Mouse (Mus musculus): ENCODE data around the gene Itpk1. TPM values are rescaled to one million over a fixed set of nuclear protein-coding genes. Genes with fewer than 3 reads are reported as not detected.
"Not testable (repeated sequence)": the region's sequence is repeated elsewhere in the genome, so short reads cannot be mapped to it uniquely, and the experiment has no call there.

Itpk1 gene
- polyA plus RNA-seq, 1 experiment: 324 TPM

DNA sequence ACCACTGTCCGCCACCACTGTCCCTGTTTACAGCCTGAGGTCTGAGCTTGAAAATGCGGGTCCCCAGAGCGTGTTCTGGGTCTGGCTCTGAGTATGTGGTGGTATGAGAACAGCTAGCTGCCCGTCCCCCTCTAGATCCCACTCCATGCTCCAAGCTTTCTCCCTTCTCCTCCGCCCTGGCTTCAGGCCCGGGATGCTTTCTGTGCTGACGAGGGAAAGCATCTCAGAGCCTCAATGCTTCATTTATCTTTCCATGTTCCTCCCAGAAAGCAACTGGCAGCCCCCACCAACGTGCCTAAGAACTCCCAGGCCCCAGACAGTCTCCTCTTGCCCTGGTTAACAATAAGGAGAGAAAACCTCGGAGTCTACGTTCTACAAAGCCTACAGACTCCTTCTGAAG lies 67.5 kb downstream of the Itpk1 start:
- H3K27me3 ChIP-seq (ENCODE audit: control insufficient read depth, insufficient read depth, low read length): no peaks in the 10 kb centered on the region
- no peak overlapping the region for H3K27ac ChIP-seq (ENCODE audit: insufficient read depth, low read depth, low read length)
- WGBS: 89% methylated on average over 10 of the region's 10 CpGs
- TF ChIP-seq CTCF (IDR thresholded peaks at IDR 0.05; ENCODE audit: extremely low read depth, insufficient read length, insufficient replicate concordance, low read depth, low read length) (no peak), POLR2A (IDR thresholded peaks at IDR 0.05; ENCODE audit: low read depth, low read length) (no peak)
- peaks cover 6% of the 10 kb centered on the region for H3K4me1 ChIP-seq (ENCODE audit: control insufficient read depth, insufficient read depth, insufficient read length, low read length)
- H3K4me3 ChIP-seq (ENCODE audit: low read depth, low read length): no peak overlapping the region
- peaks cover 13% of the 10 kb centered on the region for H3K36me3 ChIP-seq (ENCODE audit: control insufficient read depth, insufficient read depth, low read length)

DNA sequence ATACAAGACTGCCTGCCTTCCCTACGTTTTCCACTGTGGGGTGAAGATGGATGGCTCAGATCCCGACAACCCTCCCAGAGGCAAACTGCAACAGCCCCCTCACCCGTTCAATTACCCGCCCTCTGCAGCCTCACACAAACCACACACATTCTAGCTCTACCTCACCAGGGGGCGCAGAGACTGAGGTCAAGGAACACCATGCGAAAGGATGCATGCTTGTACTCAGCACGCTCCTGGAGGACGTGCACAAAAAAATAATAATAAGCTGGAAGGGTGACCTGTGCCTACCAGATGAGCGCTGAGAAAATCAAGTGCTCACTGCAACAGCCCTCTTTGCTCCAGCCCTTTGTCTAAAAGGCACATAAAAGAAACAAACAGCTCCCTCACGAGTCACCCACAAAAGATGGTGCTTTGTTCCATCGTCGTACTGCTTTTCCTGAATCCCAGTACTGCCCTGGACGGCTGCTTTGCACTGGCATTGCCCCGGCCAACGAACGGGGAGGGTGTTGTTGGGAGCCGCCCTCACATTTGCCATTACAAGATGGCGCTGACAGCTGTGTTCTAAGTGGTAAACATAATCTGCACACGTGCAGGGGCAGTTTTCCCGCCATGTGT lies 70.2 kb downstream of the Itpk1 start:
- 86% methylated on average over 20 of the region's 20 CpGs for WGBS
- Histone ChIP-seq H3K27me3 (ENCODE audit: control insufficient read depth, insufficient read depth, low read length) (no peaks in the 10 kb centered on the region), H3K4me3 (ENCODE audit: low read depth, low read length) (no peak overlapping the region), H3K36me3 (ENCODE audit: control insufficient read depth, insufficient read depth, low read length) (peaks cover 13% of the 10 kb centered on the region), H3K27ac (ENCODE audit: insufficient read depth, low read depth, low read length) (no peak overlapping the region), H3K4me1 (ENCODE audit: control insufficient read depth, insufficient read depth, insufficient read length, low read length) (peaks cover 15% of the 10 kb centered on the region)
- no peak for TF ChIP-seq CTCF (IDR thresholded peaks at IDR 0.05; ENCODE audit: extremely low read depth, insufficient read length, insufficient replicate concordance, low read depth, low read length)
- TF ChIP-seq POLR2A (IDR thresholded peaks at IDR 0.05; ENCODE audit: low read depth, low read length): no peak

GRCm38 (mm10) chr12:102633083-102633501 lies 71.6 kb downstream of the Itpk1 start:
- Histone ChIP-seq H3K4me3 (ENCODE audit: low read depth, low read length) (no peak overlapping the region), H3K36me3 (ENCODE audit: control insufficient read depth, insufficient read depth, low read length) (peaks cover 8% of the 10 kb centered on the region), H3K27ac (ENCODE audit: insufficient read depth, low read depth, low read length) (no peak overlapping the region), H3K27me3 (ENCODE audit: control insufficient read depth, insufficient read depth, low read length) (no peaks in the 10 kb centered on the region), H3K4me1 (ENCODE audit: control insufficient read depth, insufficient read depth, insufficient read length, low read length) (peaks cover 20% of the 10 kb centered on the region)
- TF ChIP-seq POLR2A (IDR thresholded peaks at IDR 0.05; ENCODE audit: low read depth, low read length): no peak
- no peak for TF ChIP-seq CTCF (IDR thresholded peaks at IDR 0.05; ENCODE audit: extremely low read depth, insufficient read length, insufficient replicate concordance, low read depth, low read length)
- 39% methylated on average over 4 of the region's 4 CpGs for WGBS

DNA sequence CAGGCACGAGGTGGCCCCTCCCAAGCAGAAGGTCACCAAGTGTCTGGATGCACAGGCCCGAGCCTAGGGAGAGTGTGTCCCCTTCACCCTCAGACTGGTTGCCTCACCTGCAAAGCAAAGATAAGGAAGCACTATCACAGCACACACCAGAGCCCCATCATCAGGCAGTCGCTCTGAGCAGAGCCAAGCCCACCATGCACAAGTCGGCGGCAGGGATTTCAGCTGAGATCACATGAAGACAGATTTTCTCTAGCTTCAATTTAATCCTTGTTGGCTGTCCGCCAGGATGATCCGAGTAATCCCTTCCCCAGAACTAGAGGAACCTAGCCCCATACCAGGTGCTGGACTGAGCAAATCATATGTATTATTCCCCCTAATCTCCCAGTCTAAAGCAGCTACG lies 73.0 kb downstream of the Itpk1 start:
- no peak overlapping the region for H3K4me3 ChIP-seq (ENCODE audit: low read depth, low read length)
- no peak overlapping the region for H3K27ac ChIP-seq (ENCODE audit: insufficient read depth, low read depth, low read length)
- no peak for TF ChIP-seq CTCF (IDR thresholded peaks at IDR 0.05; ENCODE audit: extremely low read depth, insufficient read length, insufficient replicate concordance, low read depth, low read length)
- TF ChIP-seq POLR2A (IDR thresholded peaks at IDR 0.05; ENCODE audit: low read depth, low read length): no peak
- peaks cover 20% of the 10 kb centered on the region for H3K4me1 ChIP-seq (ENCODE audit: control insufficient read depth, insufficient read depth, insufficient read length, low read length)
- H3K36me3 ChIP-seq (ENCODE audit: control insufficient read depth, insufficient read depth, low read length): peaks cover 8% of the 10 kb centered on the region
- H3K27me3 ChIP-seq (ENCODE audit: control insufficient read depth, insufficient read depth, low read length): no peaks in the 10 kb centered on the region
- 61% methylated on average over 8 of the region's 8 CpGs for WGBS

- 47% methylated on average over 9 of the region's 9 CpGs for WGBS
- not testable (repeated sequence) for H3K27me3 ChIP-seq (ENCODE audit: control insufficient read depth, insufficient read depth, low read length); H3K4me3 ChIP-seq (ENCODE audit: low read depth, low read length); H3K36me3 ChIP-seq (ENCODE audit: control insufficient read depth, insufficient read depth, low read length); H3K27ac ChIP-seq (ENCODE audit: insufficient read depth, low read depth, low read length)
- peaks cover 24% of the 10 kb centered on the region for H3K4me1 ChIP-seq (ENCODE audit: control insufficient read depth, insufficient read depth, insufficient read length, low read length)
Measured at GRCm38 (mm10) chr12:102630471-102630870, 74.3 kb downstream of the Itpk1 start.

DNA sequence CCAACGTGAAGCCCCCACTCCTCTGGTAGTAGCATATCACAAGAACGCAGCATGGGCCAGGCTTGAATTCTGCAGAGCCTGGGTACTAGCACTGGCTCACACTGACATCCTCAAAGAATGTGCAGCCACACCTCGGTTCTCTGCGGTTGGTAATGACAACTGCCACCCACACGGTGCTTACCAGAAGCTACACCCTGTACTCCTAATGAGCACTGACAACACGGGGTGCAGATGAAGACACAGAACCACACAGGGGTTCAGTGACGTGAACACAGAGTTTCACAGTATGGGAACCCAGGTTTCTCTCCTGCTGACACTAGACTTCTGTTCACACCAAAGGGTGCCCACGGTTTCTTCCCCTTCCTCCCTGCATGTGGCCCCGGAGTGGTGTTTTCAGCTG lies 76.5 kb downstream of the Itpk1 start:
- 83% methylated on average over 9 of the region's 9 CpGs for WGBS
- H3K27ac ChIP-seq (ENCODE audit: insufficient read depth, low read depth, low read length): peak overlapping the region; percentile 33; the same call in 1 of the 2 replicates
- peaks cover 37% of the 10 kb centered on the region for H3K4me1 ChIP-seq (ENCODE audit: control insufficient read depth, insufficient read depth, insufficient read length, low read length)
- H3K36me3 ChIP-seq (ENCODE audit: control insufficient read depth, insufficient read depth, low read length): 0 out of 2 replicates have a peak, but pooled peaks cover 2% of the 10 kb centered on the region
- no peaks in the 10 kb centered on the region for H3K27me3 ChIP-seq (ENCODE audit: control insufficient read depth, insufficient read depth, low read length)
- no peak for TF ChIP-seq CTCF (IDR thresholded peaks at IDR 0.05; ENCODE audit: extremely low read depth, insufficient read length, insufficient replicate concordance, low read depth, low read length)
- TF ChIP-seq POLR2A (IDR thresholded peaks at IDR 0.05; ENCODE audit: low read depth, low read length): no peak
- H3K4me3 ChIP-seq (ENCODE audit: low read depth, low read length): no peak overlapping the region

DNA sequence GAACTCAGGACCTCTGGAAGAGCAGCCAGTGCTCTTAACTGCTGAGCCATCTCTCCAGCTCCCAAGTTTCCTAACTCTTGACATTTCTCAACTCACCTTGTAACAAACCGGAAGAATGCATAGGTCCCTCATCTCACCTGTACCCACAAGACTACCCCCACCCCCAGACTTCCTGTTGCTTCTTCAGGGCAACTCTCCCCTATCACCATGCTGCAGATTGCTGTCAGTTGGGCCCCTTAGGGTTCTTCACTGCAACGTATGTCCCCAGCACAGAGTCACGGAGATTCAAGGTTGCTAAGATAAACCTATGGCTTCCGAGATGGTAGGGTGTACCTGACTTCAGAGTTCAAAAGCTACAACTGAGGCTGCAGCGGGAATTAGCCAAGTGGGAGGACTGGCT lies 77.2 kb downstream of the Itpk1 start:
- 91% methylated on average over 5 of the region's 5 CpGs for WGBS
- no peak overlapping the region for H3K4me3 ChIP-seq (ENCODE audit: low read depth, low read length)
- no peak overlapping the region for H3K27ac ChIP-seq (ENCODE audit: insufficient read depth, low read depth, low read length)
- no peaks in the 10 kb centered on the region for H3K27me3 ChIP-seq (ENCODE audit: control insufficient read depth, insufficient read depth, low read length)
- peaks cover 43% of the 10 kb centered on the region for H3K4me1 ChIP-seq (ENCODE audit: control insufficient read depth, insufficient read depth, insufficient read length, low read length)
- H3K36me3 ChIP-seq (ENCODE audit: control insufficient read depth, insufficient read depth, low read length): 0 out of 2 replicates have a peak, but pooled peaks cover 4% of the 10 kb centered on the region
- no peak for TF ChIP-seq POLR2A (IDR thresholded peaks at IDR 0.05; ENCODE audit: low read depth, low read length)
- TF ChIP-seq CTCF (IDR thresholded peaks at IDR 0.05; ENCODE audit: extremely low read depth, insufficient read length, insufficient replicate concordance, low read depth, low read length): no peak

Data from small intestine, adult 2 months (tissue).